Mouse (Mus musculus): Measurements from ENCODE around the gene Prdm10. TPM values are rescaled to one million over a fixed set of nuclear protein-coding genes. Genes with fewer than 3 reads are reported as not detected.

The Prdm10 gene
- total and polyA plus RNA-seq, 3 experiments, result 4.8 to 5.4 (median 5.1) TPM

GRCm38 (mm10) chr9:31301107-31301506 is 20.8 kb downstream of the Prdm10 start:
- intact Hi-C loops (cut with DNase I), result no loop called here
- no peak for DNase-seq
- Histone ChIP-seq H3K4me1 (ENCODE audit: control insufficient read depth, insufficient read depth, low read length) (peaks cover 3% of the 10 kb centered on the region), H3K79me2 (replicated peaks; ENCODE audit: control insufficient read depth, insufficient read depth, low read length) (no peaks in the 10 kb centered on the region; the same call in 1 of the 2 replicates), H3K27ac (no peak overlapping the region), H3K4me3 (no peak overlapping the region), H3K36me3 (ENCODE audit: control insufficient read depth, insufficient read depth, low read length) (no peaks in the 10 kb centered on the region), H3K9ac (ENCODE audit: low read depth, low read length) (no peak overlapping the region), H3K27me3 (ENCODE audit: control insufficient read depth, insufficient read depth, low read length) (no peaks in the 10 kb centered on the region)
- no peak for TF ChIP-seq EP300 (IDR thresholded peaks at IDR 0.05; ENCODE audit: insufficient read depth, low read depth, low read length)
- no peak for TF ChIP-seq CTCF (IDR thresholded peaks at IDR 0.05)
- no peak for TF ChIP-seq POLR2A (IDR thresholded peaks at IDR 0.05; ENCODE audit: insufficient read depth, low read depth, low read length)
- 52% methylated on average over 5 of the region's 5 CpGs for WGBS

GRCm38 (mm10) chr9:31301526-31302311 is 21.4 kb downstream of the Prdm10 start:
- 96% methylated on average over 5 of the region's 5 CpGs for WGBS
- intact Hi-C loops (cut with DNase I), result no loop called here
- no peak for DNase-seq
- H3K27me3 ChIP-seq (ENCODE audit: control insufficient read depth, insufficient read depth, low read length), result no peaks in the 10 kb centered on the region
- no peak for TF ChIP-seq EP300 (IDR thresholded peaks at IDR 0.05; ENCODE audit: insufficient read depth, low read depth, low read length)
- no peak for TF ChIP-seq POLR2A (IDR thresholded peaks at IDR 0.05; ENCODE audit: insufficient read depth, low read depth, low read length)
- TF ChIP-seq CTCF (IDR thresholded peaks at IDR 0.05), result no peak
- H3K4me1 ChIP-seq (ENCODE audit: control insufficient read depth, insufficient read depth, low read length), result peaks cover 3% of the 10 kb centered on the region
- H3K79me2 ChIP-seq (replicated peaks; ENCODE audit: control insufficient read depth, insufficient read depth, low read length), result no peaks in the 10 kb centered on the region; the same call in 1 of the 2 replicates
- no peak overlapping the region for H3K9ac ChIP-seq (ENCODE audit: low read depth, low read length)
- no peak overlapping the region for H3K27ac ChIP-seq
- H3K4me3 ChIP-seq, result no peak overlapping the region
- H3K36me3 ChIP-seq (ENCODE audit: control insufficient read depth, insufficient read depth, low read length), result no peaks in the 10 kb centered on the region

GRCm38 (mm10) chr9:31304358-31304757 is 24.0 kb downstream of the Prdm10 start:
- 60% methylated on average over 3 of the region's 3 CpGs for WGBS
- intact Hi-C loops (cut with DNase I), result no loop called here
- Histone ChIP-seq H3K36me3 (ENCODE audit: control insufficient read depth, insufficient read depth, low read length) (no peaks in the 10 kb centered on the region), H3K79me2 (replicated peaks; ENCODE audit: control insufficient read depth, insufficient read depth, low read length) (no peaks in the 10 kb centered on the region), H3K27ac (no peak overlapping the region), H3K9ac (ENCODE audit: low read depth, low read length) (no peak overlapping the region), H3K27me3 (ENCODE audit: control insufficient read depth, insufficient read depth, low read length) (no peaks in the 10 kb centered on the region), H3K4me3 (no peak overlapping the region), H3K4me1 (ENCODE audit: control insufficient read depth, insufficient read depth, low read length) (peaks cover 3% of the 10 kb centered on the region)
- no peak for DNase-seq
- no peak for TF ChIP-seq CTCF (IDR thresholded peaks at IDR 0.05)
- no peak for TF ChIP-seq POLR2A (IDR thresholded peaks at IDR 0.05; ENCODE audit: insufficient read depth, low read depth, low read length)
- no peak for TF ChIP-seq EP300 (IDR thresholded peaks at IDR 0.05; ENCODE audit: insufficient read depth, low read depth, low read length)

- H3K4me3 ChIP-seq, result no peak overlapping the region
- no peak overlapping the region for H3K9ac ChIP-seq (ENCODE audit: low read depth, low read length)
- TF ChIP-seq CTCF (IDR thresholded peaks at IDR 0.05), result no peak
- TF ChIP-seq POLR2A (IDR thresholded peaks at IDR 0.05; ENCODE audit: insufficient read depth, low read depth, low read length), result no peak
- no peak for TF ChIP-seq EP300 (IDR thresholded peaks at IDR 0.05; ENCODE audit: insufficient read depth, low read depth, low read length)
- intact Hi-C loops (cut with DNase I), result no loop called here
- no peak for DNase-seq
- 43% methylated on average over 5 of the region's 5 CpGs for WGBS
- H3K4me1 ChIP-seq (ENCODE audit: control insufficient read depth, insufficient read depth, low read length), result peaks cover 3% of the 10 kb centered on the region
- no peaks in the 10 kb centered on the region for H3K27me3 ChIP-seq (ENCODE audit: control insufficient read depth, insufficient read depth, low read length)
- no peak overlapping the region for H3K27ac ChIP-seq
- no peaks in the 10 kb centered on the region for H3K36me3 ChIP-seq (ENCODE audit: control insufficient read depth, insufficient read depth, low read length)
- no peaks in the 10 kb centered on the region for H3K79me2 ChIP-seq (replicated peaks; ENCODE audit: control insufficient read depth, insufficient read depth, low read length)
These were observed 24.8 kb downstream of the Prdm10 start for GRCm38 (mm10) chr9:31305117-31305516.

- WGBS, result 67% methylated on average over 3 of the region's 3 CpGs
- no peaks in the 10 kb centered on the region for H3K79me2 ChIP-seq (replicated peaks; ENCODE audit: control insufficient read depth, insufficient read depth, low read length)
- DNase-seq, result no peak
- peaks cover 3% of the 10 kb centered on the region for H3K4me1 ChIP-seq (ENCODE audit: control insufficient read depth, insufficient read depth, low read length)
- H3K36me3 ChIP-seq (ENCODE audit: control insufficient read depth, insufficient read depth, low read length), result no peaks in the 10 kb centered on the region
- no peak for TF ChIP-seq EP300 (IDR thresholded peaks at IDR 0.05; ENCODE audit: insufficient read depth, low read depth, low read length)
- H3K27ac ChIP-seq, result no peak overlapping the region
- intact Hi-C loops (cut with DNase I), result no loop called here
- H3K9ac ChIP-seq (ENCODE audit: low read depth, low read length), result no peak overlapping the region
- H3K27me3 ChIP-seq (ENCODE audit: control insufficient read depth, insufficient read depth, low read length), result no peaks in the 10 kb centered on the region
- H3K4me3 ChIP-seq, result no peak overlapping the region
These were observed 25.5 kb downstream of the Prdm10 start for GRCm38 (mm10) chr9:31305807-31306206.

- no peak for TF ChIP-seq EP300 (IDR thresholded peaks at IDR 0.05; ENCODE audit: insufficient read depth, low read depth, low read length)
- no peak for TF ChIP-seq CTCF (IDR thresholded peaks at IDR 0.05)
- TF ChIP-seq POLR2A (IDR thresholded peaks at IDR 0.05; ENCODE audit: insufficient read depth, low read depth, low read length), result no peak
- H3K9ac ChIP-seq (ENCODE audit: low read depth, low read length), result no peak overlapping the region
- intact Hi-C loops (cut with DNase I), result no loop called here
- H3K27me3 ChIP-seq (ENCODE audit: control insufficient read depth, insufficient read depth, low read length), result no peaks in the 10 kb centered on the region
- no peak overlapping the region for H3K4me3 ChIP-seq
- no peaks in the 10 kb centered on the region for H3K79me2 ChIP-seq (replicated peaks; ENCODE audit: control insufficient read depth, insufficient read depth, low read length)
- no peak for DNase-seq
- no peak overlapping the region for H3K27ac ChIP-seq
- H3K36me3 ChIP-seq (ENCODE audit: control insufficient read depth, insufficient read depth, low read length), result no peaks in the 10 kb centered on the region
- WGBS, result 89% methylated on average over 3 of the region's 3 CpGs
- peaks cover 3% of the 10 kb centered on the region for H3K4me1 ChIP-seq (ENCODE audit: control insufficient read depth, insufficient read depth, low read length)
These were observed 26.9 kb downstream of the Prdm10 start for GRCm38 (mm10) chr9:31307232-31307631.

Data from heart, adult 2 months (tissue).